Mouse (Mus musculus) cerebellum, adult 2 months (tissue): ENCODE data around the gene Cep295.
"Not testable (repeated sequence)": the region's sequence is repeated elsewhere in the genome, so short reads cannot be mapped to it uniquely, and the experiment has no call there.

ENCODE experiments used
- CTCF ChIP-seq: fragments of 200-500 bp; IDR thresholded peaks from 2 replicates; pipeline ENCODE4 v1.5.1; 2011; ENCODE audit warnings: low read depth, mild to moderate bottlenecking, control low read depth, low read length, moderate library complexity, borderline replicate concordance; ENCODE audit not compliant: insufficient read depth
- POLR2A ChIP-seq: fragments of 200-500 bp; IDR thresholded peaks from 2 replicates; pipeline ENCODE4 v1.6.1; 2011; ENCODE audit warnings: low read length, control low read depth, borderline replicate concordance; ENCODE audit not compliant: insufficient read depth

GRCm38 (mm10) chr9:15302006-15302405, 55.6 kb downstream of the Cep295 start:
- not testable (repeated sequence) for TF ChIP-seq POLR2A, CTCF
